9 mouse cellular contexts compared by ENCODE assay signal in genomic region chr17:87602260-87603036, GRCm38 (mm10). TPM values are rescaled to one million over a fixed set of nuclear protein-coding genes. Genes with fewer than 3 reads are reported as not detected.
DNase-seq lines count a peak whose midpoint lies in the region; ATAC-seq and TF ChIP-seq lines count a peak whose summit lies in the region.
"Had no signal": no experiment of that assay in that cellular context is flagged by ENCODE, and none has a peak within 500 bp of the region (broad histone marks: within the 10 kb centered on the region; RNA-seq: fewer than 3 reads in every experiment).

No protein-coding gene starts in this region.

- H3K36me3 ChIP-seq in heart, embryonic 16.5 days (ENCODE audit: control insufficient read depth, insufficient read depth), result no peaks in the 10 kb centered on the region
- H3K36me3 ChIP-seq in kidney, postnatal 0 days (ENCODE audit: insufficient read depth, low read length), result no peaks in the 10 kb centered on the region
- H3K36me3 ChIP-seq in stomach, embryonic 14.5 days (ENCODE audit: control insufficient read depth, insufficient read depth, low read length), result no peaks in the 10 kb centered on the region

- no peak overlapping the region for H3K27ac ChIP-seq in heart, embryonic 16.5 days (ENCODE audit: low read length)
- H3K27ac ChIP-seq in brown adipose tissue, adult 24 weeks (replicated peaks; ENCODE audit: low read depth, low read length), result no peak overlapping the region
- H3K27ac ChIP-seq in kidney, postnatal 0 days, result no peak overlapping the region
- peak overlapping the region; percentile 39; the same call in 1 of the 2 replicates for H3K27ac ChIP-seq in stomach, embryonic 14.5 days (ENCODE audit: low read length)

- H3K9me3 ChIP-seq in heart, embryonic 16.5 days (replicated peaks; ENCODE audit: control insufficient read depth, low read length), result no peaks in the 10 kb centered on the region
- no peaks in the 10 kb centered on the region for H3K9me3 ChIP-seq in kidney, postnatal 0 days (replicated peaks; ENCODE audit: low read length)
- no peaks in the 10 kb centered on the region for H3K9me3 ChIP-seq in stomach, embryonic 14.5 days (ENCODE audit: control insufficient read depth, low read depth, low read length)

- no peak for DNase-seq in heart, adult 8-10 months (ENCODE audit: low spot score)
- DNase-seq in kidney, postnatal 0 days (ENCODE audit: low spot score), result peak; percentile 63
- DNase-seq in cerebellum, adult 18-20 months, result no peak
- no peak for DNase-seq in frontal cortex, adult 2 months (ENCODE audit: extremely low spot score in 1 of 2, low spot score in 1 of 2)
- DNase-seq in urinary bladder, postnatal 10 days (ENCODE audit: low spot score), result no peak

- TF ChIP-seq CTCF in kidney, postnatal 0 days (IDR thresholded peaks at IDR 0.05; ENCODE audit: low read depth), result no peak

- WGBS in heart, embryonic 16.5 days, result 74% methylated on average over 17 of the region's 17 CpGs
- WGBS in kidney, postnatal 0 days, result 37% methylated on average over 17 of the region's 17 CpGs
- WGBS in stomach, embryonic 14.5 days, result 67% methylated on average over 17 of the region's 17 CpGs

- no peak overlapping the region for H3K4me3 ChIP-seq in heart, embryonic 16.5 days (ENCODE audit: low read length)
- H3K4me3 ChIP-seq in brown adipose tissue, adult 24 weeks (ENCODE audit: insufficient read depth, low read depth, low read length), result peak overlapping the region; percentile 50
- H3K4me3 ChIP-seq in kidney, postnatal 0 days (replicated peaks; ENCODE audit: low read depth, low read length), result 0 out of 2 replicates have a peak overlapping the region, but pooled peaks have one; percentile 3
- no peak overlapping the region for H3K4me3 ChIP-seq in stomach, embryonic 14.5 days (ENCODE audit: low read depth, low read length)

- no peak overlapping the region for H3K9ac ChIP-seq in heart, embryonic 16.5 days (ENCODE audit: low read length)
- H3K9ac ChIP-seq in kidney, postnatal 0 days (ENCODE audit: low read depth, low read length), result no peak overlapping the region
- H3K9ac ChIP-seq in stomach, embryonic 14.5 days (replicated peaks; ENCODE audit: low read depth, low read length), result no peak overlapping the region

- no peaks in the 10 kb centered on the region for H3K27me3 ChIP-seq in heart, embryonic 16.5 days (ENCODE audit: control insufficient read depth, insufficient read depth, low read length)
- H3K27me3 ChIP-seq in kidney, postnatal 0 days (ENCODE audit: insufficient read depth, low read length), result no peaks in the 10 kb centered on the region
- no peaks in the 10 kb centered on the region for H3K27me3 ChIP-seq in stomach, embryonic 14.5 days (ENCODE audit: control insufficient read depth, insufficient read depth, low read length)

- no peak for ATAC-seq in heart, embryonic 16.5 days (replicated peaks; ENCODE audit: extremely low read depth, insufficient read depth, low FRiP score)
- peak; percentile 62; the same call in 1 of the 2 replicates for ATAC-seq in kidney, postnatal 0 days (replicated peaks; ENCODE audit: low FRiP score, low read depth)
- ATAC-seq in stomach, embryonic 14.5 days (ENCODE audit: insufficient number of reproducible peaks, insufficient read depth, low FRiP score, low read depth), result 0 out of 2 replicates have a peak, but pooled peaks have one; percentile 37

- H3K4me2 ChIP-seq in heart, embryonic 16.5 days (ENCODE audit: low read depth, low read length), result peak overlapping the region; percentile 42; the same call in 1 of the 2 replicates
- peak overlapping the region; percentile 31 for H3K4me2 ChIP-seq in kidney, postnatal 0 days (ENCODE audit: low read length)
- H3K4me2 ChIP-seq in stomach, embryonic 14.5 days (replicated peaks; ENCODE audit: low read depth, low read length), result no peak overlapping the region

- no peaks in the 10 kb centered on the region for H3K4me1 ChIP-seq in heart, embryonic 16.5 days (ENCODE audit: control insufficient read depth, insufficient read depth, low read length)
- H3K4me1 ChIP-seq in brown adipose tissue, adult 24 weeks (ENCODE audit: control insufficient read depth, insufficient read depth, insufficient read length, low read length), result no peaks in the 10 kb centered on the region
- no peaks in the 10 kb centered on the region; the same call in 1 of the 2 replicates for H3K4me1 ChIP-seq in kidney, postnatal 0 days (replicated peaks; ENCODE audit: insufficient read depth, low read length)
- H3K4me1 ChIP-seq in stomach, embryonic 14.5 days (ENCODE audit: control insufficient read depth, insufficient read depth, low read length), result 0 out of 2 replicates have a peak, but pooled peaks cover 2% of the 10 kb centered on the region

RNA-seq across cellular contexts. Expression of gene Epcam, which starts 33.3 kb away (rescaled TPM):
- 27.9 and 33.6 TPM in 2 replicates for polyA plus RNA-seq in heart, embryonic 16.5 days (2015; fragmentation: Nextera tagmentation; extraction: Ambion mirVana)
- not detected for total RNA-seq in heart, adult 8-10 months (2022)
- polyA plus RNA-seq in brown adipose tissue, adult 24 weeks (2012; ENCODE audit: insufficient read depth, insufficient read length, missing spikeins), result not detected in 2 replicates
- polyA plus RNA-seq in kidney, postnatal 0 days (2015; fragmentation: Nextera tagmentation; extraction: Ambion mirVana), result 409 and 412 TPM in 2 replicates
- 404 and 425 TPM in 2 replicates for polyA plus RNA-seq in stomach, embryonic 14.5 days (2014; fragmentation: Nextera tagmentation; extraction: Ambion mirVana)
- polyA plus RNA-seq in frontal cortex, adult 2 months (2012; rRNA removed), result 0.66 and 0.90 TPM in 2 replicates
- total RNA-seq: gastrocnemius, postnatal 10 days had no signal

Comparison
In these comparisons a context has a peak if more than half of its experiments do, and no peak if none do; other contexts are left out.
1. H3K4me3 ChIP-seq: peak in brown adipose tissue, adult 24 weeks (single experiment) and kidney, postnatal 0 days (single experiment); none in heart, embryonic 16.5 days (single experiment) and stomach, embryonic 14.5 days (single experiment).
2. RNA of gene Epcam, which starts 33.3 kb away (polyA plus RNA-seq): 409 to 412 TPM in kidney, postnatal 0 days, 404 to 425 TPM in stomach, embryonic 14.5 days and 27.9 to 33.6 TPM in heart, embryonic 16.5 days; 0.66 to 0.90 TPM in frontal cortex, adult 2 months and not detected in brown adipose tissue, adult 24 weeks; every median in the first group is over 10 times any median in the second.